ENCODE assay signal across 11 mouse cellular contexts in the genomic region with DNA sequence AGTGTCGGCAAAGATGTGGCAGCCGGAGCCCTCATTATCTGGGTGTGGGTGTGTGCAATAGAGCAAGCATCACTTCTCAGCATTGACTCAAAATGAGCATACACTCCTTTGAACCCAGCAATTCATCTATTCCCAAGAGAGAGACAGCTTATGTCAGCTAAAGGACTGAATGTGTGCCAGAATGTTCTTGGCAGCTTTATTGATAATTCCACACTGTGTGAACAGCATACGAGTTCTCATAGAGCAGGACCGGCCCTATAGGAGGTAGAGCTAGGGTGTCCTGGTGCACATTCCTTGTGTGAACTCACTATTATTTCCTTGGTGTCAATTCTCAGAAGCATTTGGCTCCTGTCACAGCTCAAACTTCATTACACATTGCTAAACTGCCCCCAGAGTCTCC.
DNase-seq lines count a peak whose midpoint lies in the region; ATAC-seq and TF ChIP-seq lines count a peak whose summit lies in the region.
"Had no signal": no experiment of that assay in that cellular context is flagged by ENCODE, and none has a peak within 500 bp of the region (broad histone marks: within the 10 kb centered on the region; RNA-seq: fewer than 3 reads in every experiment).

No protein-coding gene starts in this region.

- H3K36me3 ChIP-seq in heart, adult 2 months (ENCODE audit: control insufficient read depth, insufficient read depth, low read length), result no peaks in the 10 kb centered on the region
- H3K36me3 ChIP-seq in midbrain, embryonic 16.5 days (ENCODE audit: control insufficient read depth, insufficient read depth, low read length), result no peaks in the 10 kb centered on the region
- H3K36me3 ChIP-seq: G1E had no signal

- no peak for ATAC-seq in midbrain, embryonic 16.5 days

- no peaks in the 10 kb centered on the region for H3K9me3 ChIP-seq in midbrain, embryonic 16.5 days (replicated peaks; ENCODE audit: control insufficient read depth, low read length, poor library complexity, severe bottlenecking)
- H3K9me3 ChIP-seq: G1E had no signal

- H3K4me2 ChIP-seq in midbrain, embryonic 16.5 days (ENCODE audit: low read length), result no peak overlapping the region

- DNase-seq in heart, adult 2 months, result no peak
- DNase-seq in heart, postnatal 10 days, result no peak
- no peak for DNase-seq in left cerebral cortex, adult 2 months (ENCODE audit: extremely low spot score in 1 of 2, low spot score in 2 of 2)
- DNase-seq in left cerebral cortex, adult 9 months (ENCODE audit: low spot score in 2 of 2), result no peak
- DNase-seq in NIH3T3 (ENCODE audit: low read depth), result peak; percentile 42
- peak; percentile 43 for DNase-seq in induced T-regulatory cell, adult 2 months (ENCODE audit: low read depth)
- no peak for DNase-seq in embryo, embryonic 10.5 days (ENCODE audit: low spot score)
- DNase-seq: B cell, adult 2 months; right cerebral cortex, postnatal 4 days had no signal

- no peaks in the 10 kb centered on the region for H3K79me2 ChIP-seq in heart, adult 2 months (replicated peaks; ENCODE audit: control insufficient read depth, insufficient read depth, low read length)

- peaks cover 16% of the 10 kb centered on the region for H3K4me1 ChIP-seq in heart, adult 2 months (ENCODE audit: control insufficient read depth, insufficient read depth, low read length)
- no peaks in the 10 kb centered on the region for H3K4me1 ChIP-seq in midbrain, embryonic 16.5 days (ENCODE audit: control insufficient read depth, insufficient read depth, low read length)

- no peak overlapping the region for H3K9ac ChIP-seq in heart, adult 2 months (ENCODE audit: low read depth, low read length)
- no peak overlapping the region for H3K9ac ChIP-seq in midbrain, embryonic 16.5 days (ENCODE audit: low read depth, low read length)

- 76% methylated on average over 4 of the region's 4 CpGs for WGBS in heart, adult 2 months
- 84% methylated on average over 4 of the region's 4 CpGs for WGBS in midbrain, embryonic 16.5 days

- H3K4me3 ChIP-seq in heart, adult 2 months, result no peak overlapping the region
- no peak overlapping the region for H3K4me3 ChIP-seq in left cerebral cortex, adult 2 months
- no peak overlapping the region for H3K4me3 ChIP-seq in midbrain, embryonic 16.5 days (ENCODE audit: low read depth, low read length)

- intact Hi-C loops in heart, adult 2 months (cut with DNase I), result no loop called here
- intact Hi-C loops in heart, postnatal 10 days (cut with DNase I), result no loop called here
- intact Hi-C loops in left cerebral cortex, adult 2 months (cut with DNase I), result no loop called here

- no peak for TF ChIP-seq CTCF in heart, adult 2 months (IDR thresholded peaks at IDR 0.05)
- TF ChIP-seq CTCF in left cerebral cortex, adult 2 months (IDR thresholded peaks at IDR 0.05), result no peak

- TF ChIP-seq EP300 in heart, adult 2 months (IDR thresholded peaks at IDR 0.05; ENCODE audit: insufficient read depth, low read depth, low read length), result no peak

- no peaks in the 10 kb centered on the region for H3K27me3 ChIP-seq in heart, adult 2 months (ENCODE audit: control insufficient read depth, insufficient read depth, low read length)
- H3K27me3 ChIP-seq in midbrain, embryonic 16.5 days (ENCODE audit: control insufficient read depth, insufficient read depth, low read depth, low read length), result no peaks in the 10 kb centered on the region

- TF ChIP-seq POLR2A in heart, adult 2 months (IDR thresholded peaks at IDR 0.05; ENCODE audit: insufficient read depth, low read depth, low read length), result no peak

- peak overlapping the region; percentile 50 for H3K27ac ChIP-seq in heart, adult 2 months
- H3K27ac ChIP-seq in left cerebral cortex, adult 2 months, result peak overlapping the region; percentile 70
- no peak overlapping the region for H3K27ac ChIP-seq in midbrain, embryonic 16.5 days (ENCODE audit: low read length)

Comparison
In these comparisons a context has a peak if more than half of its experiments do, and no peak if none do; other contexts are left out.
1. DNase-seq: peak in NIH3T3 (single experiment) and induced T-regulatory cell, adult 2 months (single experiment); none in heart, adult 2 months (0 of 2), heart, postnatal 10 days (0 of 2), left cerebral cortex, adult 2 months (0 of 2), left cerebral cortex, adult 9 months (0 of 2) and embryo, embryonic 10.5 days (single experiment).